Mouse (Mus musculus): ENCODE results near the gene Cyp2e1. TPM values are rescaled to one million over a fixed set of nuclear protein-coding genes. Genes with fewer than 3 reads are reported as not detected.

Cyp2e1 gene
- total RNA-seq, 1 experiment from 2014 or later: not detected

GRCm38 (mm10) chr7:140798212-140798611 is 34.7 kb downstream of the Cyp2e1 start:
- ATAC-seq (ENCODE audit: extremely low read depth, insufficient number of reproducible peaks, low FRiP score, poor library complexity, severe bottlenecking): no peak

- no peak for ATAC-seq (ENCODE audit: extremely low read depth, insufficient number of reproducible peaks, low FRiP score, poor library complexity, severe bottlenecking)
Measured at GRCm38 (mm10) chr7:140802629-140803028, 39.1 kb downstream of the Cyp2e1 start.

GRCm38 (mm10) chr7:140805704-140806103 is 42.2 kb downstream of the Cyp2e1 start:
- ATAC-seq (ENCODE audit: extremely low read depth, insufficient number of reproducible peaks, low FRiP score, poor library complexity, severe bottlenecking): no peak

- ATAC-seq (ENCODE audit: extremely low read depth, insufficient number of reproducible peaks, low FRiP score, poor library complexity, severe bottlenecking): no peak
Measured at GRCm38 (mm10) chr7:140810496-140810895, 47.0 kb downstream of the Cyp2e1 start.

GRCm38 (mm10) chr7:140811714-140812113 is 48.2 kb downstream of the Cyp2e1 start:
- no peak for ATAC-seq (ENCODE audit: extremely low read depth, insufficient number of reproducible peaks, low FRiP score, poor library complexity, severe bottlenecking)

- ATAC-seq (ENCODE audit: extremely low read depth, insufficient number of reproducible peaks, low FRiP score, poor library complexity, severe bottlenecking): no peak
Measured at GRCm38 (mm10) chr7:140812850-140813249, 49.3 kb downstream of the Cyp2e1 start.

- ATAC-seq (ENCODE audit: extremely low read depth, insufficient number of reproducible peaks, low FRiP score, poor library complexity, severe bottlenecking): no peak
Measured at GRCm38 (mm10) chr7:140820173-140820572, 56.6 kb downstream of the Cyp2e1 start.

GRCm38 (mm10) chr7:140821305-140821652 is 57.7 kb downstream of the Cyp2e1 start:
- ATAC-seq (ENCODE audit: extremely low read depth, insufficient number of reproducible peaks, low FRiP score, poor library complexity, severe bottlenecking): no peak

GRCm38 (mm10) chr7:140821653-140822329 is 58.3 kb downstream of the Cyp2e1 start, which contains the start of gene Zfp941:
Zfp941 (minus strand) TSS chr7:140822178.
- ATAC-seq (ENCODE audit: extremely low read depth, insufficient number of reproducible peaks, low FRiP score, poor library complexity, severe bottlenecking): no peak

- no peak for ATAC-seq (ENCODE audit: extremely low read depth, insufficient number of reproducible peaks, low FRiP score, poor library complexity, severe bottlenecking)
Measured at GRCm38 (mm10) chr7:140822731-140823130, 59.2 kb downstream of the Cyp2e1 start.

Other genes starting within 250 kb of the Cyp2e1 start
- gene Olfr538, start 195.9 kb upstream of the Cyp2e1 start, total RNA-seq (2017): not detected in 2 replicates
- 0.35 TPM in 1 of 2 replicates, not detected in the other for gene Olfr46, start 162.5 kb upstream of the Cyp2e1 start, total RNA-seq (2017)
- not detected in 2 replicates for gene Olfr61, start 134.8 kb upstream of the Cyp2e1 start, total RNA-seq (2017)
- gene Olfr53, start 117.3 kb upstream of the Cyp2e1 start, total RNA-seq (2017): not detected in 2 replicates
- under 0.01 TPM in 1 of 2 replicates, not detected in the other for gene Olfr539, start 103.8 kb upstream of the Cyp2e1 start, total RNA-seq (2017)
- not detected in 2 replicates for gene Olfr45, start 81.8 kb upstream of the Cyp2e1 start, total RNA-seq (2017)
- gene Olfr541, start 66.5 kb upstream of the Cyp2e1 start, total RNA-seq (2017): not detected in 2 replicates
- not detected in 2 replicates for gene Syce1, start 24.1 kb downstream of the Cyp2e1 start, total RNA-seq (2017)
- not detected in 2 replicates for gene Zfp941, start 58.4 kb downstream of the Cyp2e1 start, total RNA-seq (2017)
- gene Urah, start 71.3 kb downstream of the Cyp2e1 start, total RNA-seq (2017): not detected in 2 replicates
- gene Scgb1c1, start 81.8 kb downstream of the Cyp2e1 start, total RNA-seq (2017): not detected in 2 replicates
- not detected in 2 replicates for gene Odf3, start 84.1 kb downstream of the Cyp2e1 start, total RNA-seq (2017)
- gene Gm45785, start 92.6 kb downstream of the Cyp2e1 start, total RNA-seq (2017): not detected in 2 replicates
- gene Ric8a, start 93.2 kb downstream of the Cyp2e1 start, total RNA-seq (2017): 120 and 128 TPM in 2 replicates
- 28.3 and 47.1 TPM in 2 replicates for gene Bet1l, start 93.8 kb downstream of the Cyp2e1 start, total RNA-seq (2017)
- 96.6 and 110 TPM in 2 replicates for gene Psmd13, start 118.2 kb downstream of the Cyp2e1 start, total RNA-seq (2017)
- 14.5 and 20.1 TPM in 2 replicates for gene Sirt3, start 118.6 kb downstream of the Cyp2e1 start, total RNA-seq (2017)
- not detected in 2 replicates for gene Cox8b, start 136.7 kb downstream of the Cyp2e1 start, total RNA-seq (2017)
- gene Nlrp6, start 157.2 kb downstream of the Cyp2e1 start, total RNA-seq (2017): 0.47 TPM in 1 of 2 replicates, not detected in the other
- gene Pgghg, start 177.7 kb downstream of the Cyp2e1 start, total RNA-seq (2017): 15.0 and 17.9 TPM in 2 replicates
- 12.8 and 18.0 TPM in 2 replicates for gene Ifitm5, start 186.6 kb downstream of the Cyp2e1 start, total RNA-seq (2017)
- gene Gm45717, start 192.2 kb downstream of the Cyp2e1 start, total RNA-seq (2017): not detected in 2 replicates
- gene Ifitm2, start 192.2 kb downstream of the Cyp2e1 start, total RNA-seq (2017): 514 and 537 TPM in 2 replicates
- 416 and 446 TPM in 2 replicates for gene Ifitm1, start 203.5 kb downstream of the Cyp2e1 start, total RNA-seq (2017)
- 187 and 230 TPM in 2 replicates for gene Ifitm3, start 247.0 kb downstream of the Cyp2e1 start, total RNA-seq (2017)